Mouse (Mus musculus) spleen, adult 2 months (tissue): ENCODE results near the gene Olfr132.

Source experiments
- CTCF ChIP-seq: fragments of 200-500 bp; IDR thresholded peaks from 2 replicates; pipeline ENCODE4 v1.5.1; 2011; ENCODE audit warnings: mild to moderate bottlenecking, inconsistent platforms; ENCODE audit not compliant: insufficient read depth, insufficient read length, insufficient replicate concordance; ENCODE audit errors: extremely low read depth
- POLR2A ChIP-seq: fragments of 200-500 bp; IDR thresholded peaks from 2 replicates; pipeline ENCODE4 v1.6.1; 2011; ENCODE audit warnings: low read depth, low read length, inconsistent platforms

DNA sequence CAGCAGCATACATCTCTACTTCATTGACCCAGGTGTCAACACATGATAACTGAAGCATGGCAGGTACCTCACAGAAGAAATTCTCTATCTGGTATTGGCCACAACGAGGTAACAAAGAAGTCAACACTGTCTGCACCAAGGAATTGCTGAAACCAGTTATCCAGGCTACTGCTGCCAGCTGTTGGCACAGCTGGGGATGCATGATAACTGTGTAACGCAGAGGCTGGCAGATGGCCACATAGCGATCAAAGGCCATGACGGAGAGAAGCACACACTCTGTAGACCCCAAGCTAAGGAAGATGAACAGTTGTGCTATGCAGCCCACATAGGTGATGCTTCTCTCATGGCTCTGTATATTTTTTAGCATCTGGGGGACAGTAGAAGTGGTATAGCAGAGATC is 52.0 kb downstream of the Olfr132 start:
- TF ChIP-seq CTCF: no peak
- no peak for TF ChIP-seq POLR2A
